Mouse (Mus musculus) lung, postnatal 10 days (tissue): ENCODE measurements around the gene Alg5.
"Not testable (repeated sequence)": the region's sequence is repeated elsewhere in the genome, so short reads cannot be mapped to it uniquely, and the experiment has no call there.

Source experiments
- DNase-seq: peaks from one replicate; pipeline ENCODE4 v3.0.0; 2021

Alg5 gene

GRCm38 (mm10) chr3:54735247-54736046 is at the start of gene Alg5, which contains the start of gene Exosc8:
Alg5 (plus strand) TSS chr3:54735539.
Exosc8 (minus strand) TSS chr3:54735393.
- peak; percentile 91 for DNase-seq

- no peak for DNase-seq
Measured at GRCm38 (mm10) chr3:54687245-54687644, 48.1 kb upstream of the Alg5 start.

- no peak for DNase-seq
Measured at GRCm38 (mm10) chr3:54689091-54689490, 46.2 kb upstream of the Alg5 start.

- peak; percentile 95 for DNase-seq
Measured at GRCm38 (mm10) chr3:54692202-54693055, 42.9 kb upstream of the Alg5 start, which contains the start of gene Supt20. Supt20 (plus strand) TSS chr3:54692807.

- DNase-seq = no peak
Measured at GRCm38 (mm10) chr3:54693056-54693415, 42.3 kb upstream of the Alg5 start.

GRCm38 (mm10) chr3:54699759-54700301 is 35.5 kb upstream of the Alg5 start:
- no peak for DNase-seq

- DNase-seq = not testable (repeated sequence)
Measured at GRCm38 (mm10) chr3:54704106-54704505, 31.2 kb upstream of the Alg5 start.

GRCm38 (mm10) chr3:54708972-54709371 is 26.4 kb upstream of the Alg5 start:
- DNase-seq = no peak

GRCm38 (mm10) chr3:54714253-54714652 is 21.1 kb upstream of the Alg5 start, which contains the start of gene Gm21958:
Gm21958 (minus strand) TSS chr3:54714353.
- DNase-seq = no peak

GRCm38 (mm10) chr3:54715461-54715860 is 19.9 kb upstream of the Alg5 start:
- DNase-seq = no peak

GRCm38 (mm10) chr3:54717348-54717747 is 18.0 kb upstream of the Alg5 start:
- DNase-seq = no peak

GRCm38 (mm10) chr3:54718947-54719346 is 16.4 kb upstream of the Alg5 start:
- DNase-seq = no peak

GRCm38 (mm10) chr3:54723741-54724500 is 11.4 kb upstream of the Alg5 start:
- no peak for DNase-seq

- no peak for DNase-seq
Measured at GRCm38 (mm10) chr3:54725344-54725743, 10.0 kb upstream of the Alg5 start.

- no peak for DNase-seq
Measured at GRCm38 (mm10) chr3:54727588-54727987, 7.8 kb upstream of the Alg5 start.

- DNase-seq = no peak
Measured at GRCm38 (mm10) chr3:54728100-54728499, 7.2 kb upstream of the Alg5 start.

GRCm38 (mm10) chr3:54731626-54732150 is 3.7 kb upstream of the Alg5 start:
- no peak for DNase-seq

GRCm38 (mm10) chr3:54732371-54732770 is 3.0 kb upstream of the Alg5 start:
- DNase-seq = no peak

- peak; percentile 93 for DNase-seq
Measured at GRCm38 (mm10) chr3:54734411-54735246, 710 bp upstream of the Alg5 start.

- peak; percentile 12 for DNase-seq
Measured at GRCm38 (mm10) chr3:54736101-54736927, 975 bp downstream of the Alg5 start.
